Mouse (Mus musculus): ENCODE measurements around the gene Schip1. TPM values are rescaled to one million over a fixed set of nuclear protein-coding genes. Genes with fewer than 3 reads are reported as not detected.

Gene Schip1
- total RNA-seq, 2 experiments from 2014 or later = 143 to 167 TPM

DNA sequence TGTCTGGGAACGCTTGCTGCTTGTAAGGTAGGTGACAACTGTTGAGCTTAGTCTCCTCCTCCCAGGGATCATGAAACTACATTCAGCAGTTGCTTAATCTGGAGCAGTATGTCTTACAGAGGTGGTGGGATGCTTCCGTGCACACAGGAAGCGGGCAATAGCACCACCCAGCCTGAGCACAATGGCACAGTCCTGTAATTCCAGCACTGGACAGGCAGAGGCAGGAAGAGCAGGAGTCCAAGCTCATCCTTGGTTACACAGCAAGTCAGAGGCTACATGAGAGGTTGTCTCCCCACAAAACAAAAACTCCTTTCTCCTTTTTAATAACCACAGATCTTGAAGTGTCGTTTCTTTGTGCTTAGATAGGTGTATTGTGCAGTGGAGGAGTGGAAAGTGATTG is 447.1 kb downstream of the Schip1 start:
- no peak for DNase-seq

GRCm38 (mm10) chr3:68512327-68512726 is 447.7 kb downstream of the Schip1 start:
- DNase-seq = no peak

DNA sequence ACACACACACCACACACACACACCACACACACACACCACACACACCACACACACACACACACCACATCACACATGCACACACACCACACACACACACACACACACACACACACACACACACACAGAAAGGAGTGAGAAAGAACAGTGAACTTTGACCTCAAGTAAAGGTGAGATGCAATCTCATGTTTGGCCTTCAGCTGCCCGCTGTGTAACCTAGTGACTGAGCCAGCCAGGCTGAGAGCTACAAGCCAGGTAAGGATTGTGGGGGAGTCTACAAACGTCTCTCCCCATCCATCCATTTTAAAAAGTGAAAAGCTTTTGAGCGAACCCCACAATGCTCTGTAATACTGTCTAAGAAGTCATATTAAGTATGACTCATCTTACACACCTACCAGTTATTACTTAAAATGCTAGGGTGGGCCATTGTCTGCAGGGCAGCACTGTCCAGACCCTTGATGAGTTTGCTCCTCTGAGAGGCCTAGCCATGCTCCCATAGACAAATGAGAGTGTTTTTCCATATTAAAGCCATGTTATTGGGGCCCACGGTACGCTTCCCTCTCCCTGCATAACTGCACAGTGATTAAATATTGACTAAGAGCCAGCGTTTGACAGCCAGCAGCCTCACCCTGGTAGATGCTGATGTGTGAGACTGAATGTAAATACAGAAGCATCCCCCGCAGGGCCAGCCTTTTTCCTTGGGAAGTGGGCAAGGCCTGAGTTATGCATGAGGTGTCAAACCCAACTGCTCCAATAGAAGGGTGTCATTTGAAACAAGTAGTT is 448.9 kb downstream of the Schip1 start:
- no peak for DNase-seq

- DNase-seq = no peak
Measured at GRCm38 (mm10) chr3:68514120-68514497, 449.5 kb downstream of the Schip1 start.

DNA sequence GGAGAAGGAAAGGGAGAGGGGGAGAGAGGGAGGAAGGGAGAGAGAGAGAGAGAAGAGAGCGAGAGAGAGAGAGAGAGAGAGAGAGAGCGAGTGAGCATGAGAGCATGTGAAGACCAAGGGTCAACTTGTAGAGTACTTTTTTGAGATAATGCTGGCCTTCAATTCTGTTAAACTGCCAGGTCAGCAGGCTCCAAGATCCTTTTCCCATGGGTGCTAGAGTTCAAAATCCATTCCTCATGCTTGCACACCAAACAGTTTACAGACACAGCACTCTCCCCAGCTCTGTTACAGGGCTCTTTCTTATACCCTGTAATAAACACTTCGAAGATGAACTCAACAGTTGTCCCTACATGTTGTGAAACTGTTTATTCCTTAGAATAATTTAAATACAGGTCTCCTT is 450.1 kb downstream of the Schip1 start:
- no peak for DNase-seq

DNA sequence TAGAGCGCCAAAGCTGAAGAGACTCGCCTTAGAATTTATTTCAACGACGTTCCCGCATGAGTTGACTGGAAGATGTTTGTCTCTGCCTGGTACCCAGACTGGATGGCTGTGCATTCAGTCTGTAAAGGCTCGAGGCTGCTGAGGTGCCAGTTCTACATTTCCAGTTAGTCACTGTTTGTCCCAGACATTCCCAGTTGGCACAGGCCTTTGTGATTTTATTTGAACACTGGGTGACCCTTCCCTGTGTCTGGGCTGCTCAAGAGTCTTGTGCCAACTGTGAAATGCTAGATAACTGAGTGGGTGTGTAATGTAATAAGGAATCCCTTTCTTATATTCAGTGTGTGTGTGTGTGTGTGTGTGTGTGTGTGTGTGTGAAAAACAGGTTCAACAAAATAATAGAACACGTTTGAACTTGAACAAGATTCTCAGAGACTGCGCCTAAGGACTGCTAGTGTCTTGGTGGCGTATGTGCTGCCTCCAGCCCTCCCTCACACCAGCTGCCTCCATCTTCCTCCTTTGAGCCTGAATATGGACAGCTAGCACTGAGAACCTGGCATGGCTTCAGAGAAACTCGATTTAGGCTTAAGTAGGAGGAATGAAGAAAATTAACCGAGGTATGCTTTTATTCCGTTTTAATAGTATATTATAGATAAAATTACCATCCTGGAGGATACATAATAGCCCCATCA is 451.9 kb downstream of the Schip1 start:
- DNase-seq = no peak

GRCm38 (mm10) chr3:68517236-68517635 is 452.6 kb downstream of the Schip1 start:
- no peak for DNase-seq

- DNase-seq = no peak
Measured at GRCm38 (mm10) chr3:68518041-68518440, 453.4 kb downstream of the Schip1 start.

DNA sequence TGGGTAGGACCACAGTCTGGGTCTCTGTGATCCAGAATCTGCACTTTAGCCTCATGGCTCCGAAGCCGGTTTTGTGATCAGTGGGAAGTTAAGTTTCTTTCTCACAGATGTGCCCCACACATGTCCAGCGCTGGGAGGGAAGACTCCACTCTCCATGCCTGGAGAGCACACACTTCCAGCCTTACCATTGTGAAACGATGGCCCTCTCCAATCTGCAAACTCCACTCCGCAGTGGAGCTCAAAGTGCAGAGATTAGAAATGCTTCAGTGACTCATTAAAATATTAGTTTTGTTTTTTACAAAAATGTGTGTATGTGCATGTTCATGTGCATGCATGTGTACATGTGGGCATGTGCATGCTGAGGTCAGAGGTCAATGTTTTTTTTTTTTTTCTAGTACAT is 454.0 kb downstream of the Schip1 start:
- DNase-seq = no peak

DNA sequence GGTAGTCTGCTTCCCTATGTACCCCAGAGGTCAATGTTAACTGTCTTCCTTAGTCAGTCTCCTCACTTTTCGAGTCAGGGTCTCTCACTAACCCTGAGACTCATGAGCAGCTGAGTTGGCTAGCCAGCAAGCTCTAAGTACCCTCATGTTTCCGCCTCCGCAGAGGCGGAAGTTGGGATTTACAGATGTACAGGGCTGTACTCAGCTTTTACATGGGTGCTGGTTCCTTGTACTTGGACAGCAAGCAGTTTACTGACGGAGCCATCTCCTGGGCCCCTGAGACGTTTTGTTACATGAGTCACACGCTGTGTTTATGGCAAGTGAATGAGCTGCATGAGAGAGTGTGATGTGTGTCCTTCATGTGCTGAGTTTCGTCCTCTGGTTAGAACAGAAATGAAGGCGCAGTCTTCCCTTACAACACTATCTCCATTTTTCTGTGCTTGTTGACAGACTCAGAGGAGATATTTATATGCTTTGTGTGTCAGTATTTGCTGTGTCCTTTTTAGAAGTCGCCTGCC is 460.8 kb downstream of the Schip1 start:
- DNase-seq = no peak

DNA sequence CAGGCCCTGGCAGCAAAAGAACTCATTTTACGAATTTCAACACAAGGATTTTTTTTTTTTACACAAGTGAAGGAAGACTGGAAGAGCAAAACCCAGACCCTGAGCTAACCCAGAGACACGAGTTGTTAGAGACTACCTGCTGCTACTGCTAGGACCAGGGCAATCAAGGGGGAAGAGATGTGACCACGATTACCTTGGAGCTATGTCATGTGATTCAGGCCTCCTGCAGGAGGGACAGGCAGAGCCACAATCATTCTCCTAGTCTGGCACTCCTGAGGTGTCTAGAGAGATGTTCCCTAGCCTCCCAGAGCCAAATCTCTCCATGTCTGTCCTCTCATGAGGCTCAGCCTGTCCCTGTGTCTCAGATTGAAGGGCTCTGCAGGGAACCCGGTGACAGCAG is 461.8 kb downstream of the Schip1 start:
- no peak for DNase-seq

GRCm38 (mm10) chr3:68527182-68527581 is 462.6 kb downstream of the Schip1 start:
- DNase-seq = no peak

DNA sequence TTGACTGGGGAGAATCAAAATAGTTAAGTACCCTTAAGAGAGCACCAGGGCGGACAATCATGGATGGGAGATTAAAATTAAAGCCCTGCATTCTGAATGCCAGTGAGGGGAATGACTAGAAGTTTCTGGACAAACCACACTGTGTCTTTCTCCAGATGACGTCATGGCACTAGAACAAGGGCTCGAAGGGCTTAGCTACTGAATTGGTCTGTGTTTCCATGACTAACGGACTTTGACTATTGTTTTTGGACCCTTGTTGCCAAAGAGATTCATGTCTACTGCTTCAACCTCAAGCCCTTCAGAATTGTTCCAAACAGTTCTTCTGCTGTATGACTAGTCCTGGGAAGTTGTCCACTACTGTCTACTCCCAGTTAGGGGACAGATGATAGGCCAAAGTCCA is 467.3 kb downstream of the Schip1 start:
- no peak for DNase-seq

DNA sequence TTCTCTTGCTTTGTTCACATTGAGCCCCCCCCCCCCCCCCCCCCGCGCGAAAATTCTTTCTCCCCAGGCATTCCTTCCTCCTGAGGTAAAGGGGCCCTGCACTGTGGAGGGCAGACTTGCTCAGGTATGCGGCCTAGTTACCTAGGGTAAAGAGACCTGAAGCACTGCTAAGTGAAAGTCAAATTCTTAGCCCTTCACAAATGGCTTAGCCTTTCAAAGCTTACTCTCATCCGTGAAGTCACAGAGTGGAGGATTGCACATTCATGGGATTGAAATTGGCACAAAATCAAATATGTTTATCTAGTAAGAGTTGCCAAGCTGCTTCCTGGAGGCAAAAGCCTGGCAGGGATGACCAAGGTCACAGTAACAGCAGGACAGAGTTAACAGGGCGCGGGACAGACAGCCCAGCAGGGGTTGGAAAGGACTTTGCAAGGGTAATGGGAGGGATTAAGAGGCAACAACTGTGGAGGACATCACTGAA is 470.0 kb downstream of the Schip1 start:
- DNase-seq = peak; percentile 55

GRCm38 (mm10) chr3:68535160-68535728 is 470.6 kb downstream of the Schip1 start:
- no peak for DNase-seq

DNA sequence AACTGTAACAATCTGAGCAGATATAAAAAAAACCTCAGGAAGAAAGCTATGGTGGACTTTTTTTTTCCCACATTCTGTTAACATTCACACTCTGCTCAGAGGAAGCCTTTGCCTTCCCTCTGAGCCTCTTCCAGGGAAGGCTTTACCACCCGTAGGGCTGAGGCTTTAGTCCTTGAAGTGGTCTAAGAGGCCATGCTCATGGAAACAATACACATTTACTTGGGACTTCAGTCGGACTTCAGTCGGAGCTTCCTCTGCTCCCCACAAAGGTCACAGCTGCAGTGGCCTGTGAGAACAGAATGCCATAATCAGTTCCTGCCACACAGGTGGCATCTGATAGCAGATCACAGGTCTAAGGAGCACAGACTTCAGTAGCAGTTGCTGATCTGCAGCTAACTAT is 471.5 kb downstream of the Schip1 start:
- DNase-seq = no peak

- no peak for DNase-seq
Measured at GRCm38 (mm10) chr3:68541688-68542087, 477.1 kb downstream of the Schip1 start.

GRCm38 (mm10) chr3:68542944-68543501 is 478.4 kb downstream of the Schip1 start:
- peak; percentile 71 to 74 for DNase-seq

DNA sequence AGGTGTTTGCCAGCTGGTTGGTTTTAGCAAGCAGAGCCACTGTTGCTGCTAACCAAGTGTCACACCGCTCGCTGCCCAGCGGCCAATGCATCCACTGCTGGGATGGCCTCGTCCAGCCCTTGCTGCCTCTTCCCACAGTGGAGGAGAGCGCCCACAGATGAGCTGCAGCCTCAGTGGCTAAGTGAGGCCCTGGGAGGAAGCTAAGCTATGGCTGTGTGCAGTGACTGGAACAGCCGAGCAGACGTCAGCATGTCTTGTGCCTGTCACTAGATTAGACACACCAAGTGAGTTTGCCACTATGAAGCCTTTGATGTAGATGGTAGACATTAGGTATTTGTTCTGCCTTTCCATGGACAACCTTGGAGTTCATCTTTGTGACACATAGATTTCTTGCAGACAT is 480.2 kb downstream of the Schip1 start:
- no peak for DNase-seq

DNA sequence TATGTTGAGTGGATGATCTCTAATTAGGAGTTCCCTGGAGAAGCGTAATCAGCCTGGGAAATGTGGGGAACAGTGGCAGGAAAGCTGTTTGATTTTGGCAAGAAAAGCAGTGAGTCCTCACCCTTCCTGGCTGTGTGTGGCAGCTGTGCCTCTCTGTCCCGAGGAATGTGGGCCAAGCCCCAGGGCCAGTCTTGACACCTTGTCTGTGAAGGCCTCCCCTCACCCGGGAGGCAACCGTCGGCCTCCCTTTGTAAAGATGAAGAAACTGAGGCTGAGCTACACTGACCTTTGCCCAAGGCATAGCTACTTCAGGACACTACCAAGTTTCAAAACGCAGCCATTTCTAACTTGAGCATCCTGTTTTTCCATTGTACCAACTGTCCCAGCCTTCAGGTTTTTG is 481.3 kb downstream of the Schip1 start:
- DNase-seq = no peak

GRCm38 (mm10) chr3:68555087-68555662 is 490.6 kb downstream of the Schip1 start:
- DNase-seq = no peak

- no peak for DNase-seq
Measured at GRCm38 (mm10) chr3:68556891-68557290, 492.3 kb downstream of the Schip1 start.

Measured in heart, adult 18-20 months (tissue).